Mouse (Mus musculus): ENCODE results near the gene St6gal2. TPM values are rescaled to one million over a fixed set of nuclear protein-coding genes. Genes with fewer than 3 reads are reported as not detected.

St6gal2 gene
- not detected in 2 replicates for polyA plus RNA-seq (2012; ENCODE audit: insufficient read depth, low replicate concordance)

DNA sequence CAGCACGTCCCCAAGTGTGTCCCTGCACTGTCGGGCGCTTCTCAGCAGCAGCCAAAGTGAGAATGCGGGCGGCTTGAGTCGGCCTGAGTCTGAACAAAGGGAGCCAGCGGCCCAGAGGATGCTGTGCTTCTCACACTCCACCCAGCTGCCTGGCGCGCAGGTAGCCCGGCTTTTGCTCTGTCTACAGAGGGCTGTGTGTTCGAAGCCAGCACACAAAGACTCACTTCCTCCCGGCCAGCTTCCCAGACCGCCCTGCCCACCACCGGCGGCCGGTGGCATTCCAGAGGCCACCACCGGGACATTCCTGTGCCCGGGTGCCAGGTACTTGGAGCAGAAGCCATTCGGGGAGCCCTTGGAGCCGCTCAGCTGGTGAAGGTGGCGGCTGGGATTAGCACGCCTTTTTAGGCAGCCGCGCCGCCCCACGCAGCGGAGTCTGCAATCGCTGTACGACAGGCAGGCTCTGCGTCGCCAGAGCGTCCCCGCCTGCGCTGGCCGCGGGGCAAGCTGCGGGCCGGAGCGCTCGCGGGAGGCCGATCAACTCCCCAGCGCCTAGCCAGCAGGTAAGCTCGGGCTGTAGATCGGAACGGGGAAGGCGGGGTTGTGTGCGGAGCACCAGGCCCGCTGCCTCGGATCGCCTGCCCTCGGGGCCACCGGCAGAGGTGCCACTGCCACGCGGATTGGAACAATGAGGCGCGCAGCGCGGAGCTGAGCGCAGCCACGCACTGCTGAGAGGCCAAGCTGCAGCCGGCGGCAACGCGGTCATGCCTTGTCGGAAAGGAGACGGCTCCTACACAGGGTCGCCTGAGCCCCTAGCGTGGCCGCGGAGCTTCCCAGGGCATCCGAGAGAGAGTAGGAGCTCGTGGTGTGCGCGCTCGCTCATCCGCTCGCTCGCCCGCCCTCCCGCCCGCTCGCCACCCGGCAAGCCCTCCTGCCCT, at the start of gene St6gal2:
Gene St6gal2 (plus strand): TSS at position 133 of the 935 bp plus-strand sequence.
- Histone ChIP-seq H3K27me3 (replicated peaks) (peaks cover 26% of the 10 kb centered on the region), H3K4me3 (replicated peaks) (peak within 1 kb of the TSS; percentile 14), H3K9me3 (peaks cover 12% of the 10 kb centered on the region), H3K4me1 (peaks cover 8% of the 10 kb centered on the region; the same call in 1 of the 2 replicates), H3K36me3 (replicated peaks; ENCODE audit: low read length) (no peaks in the 10 kb centered on the region)
- TF ChIP-seq FLI1 (IDR thresholded peaks at IDR 0.05; ENCODE audit: low read length) (no peak), GATA1 (IDR thresholded peaks at IDR 0.05; ENCODE audit: borderline replicate concordance, low read length) (no peak)

DNA sequence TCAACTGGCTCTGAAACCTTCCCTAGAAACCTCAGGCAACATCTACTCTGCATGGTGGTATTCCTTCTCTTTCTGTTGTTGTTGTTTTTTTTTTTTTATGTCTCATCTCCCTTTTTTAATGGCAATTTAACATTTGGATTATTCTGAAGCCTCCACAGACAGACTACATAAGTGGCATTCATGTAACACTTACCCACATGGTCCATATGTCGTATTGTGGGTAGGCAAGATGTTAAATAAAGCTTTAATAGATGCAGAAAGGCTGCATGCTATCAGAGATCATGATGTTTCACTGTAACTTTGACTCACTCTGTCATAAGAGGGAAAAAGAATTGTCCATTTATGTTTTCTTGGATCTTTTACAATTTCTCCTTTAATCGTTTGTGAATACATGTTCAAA, 39.1 kb upstream of the St6gal2 start:
- Histone ChIP-seq H3K36me3 (replicated peaks; ENCODE audit: low read length) (no peaks in the 10 kb centered on the region), H3K4me1 (no peaks in the 10 kb centered on the region), H3K9me3 (no peaks in the 10 kb centered on the region), H3K4me3 (replicated peaks) (no peak overlapping the region), H3K27me3 (replicated peaks) (no peaks in the 10 kb centered on the region)
- TF ChIP-seq GATA1 (IDR thresholded peaks at IDR 0.05; ENCODE audit: borderline replicate concordance, low read length) (no peak), FLI1 (IDR thresholded peaks at IDR 0.05; ENCODE audit: low read length) (no peak)

DNA sequence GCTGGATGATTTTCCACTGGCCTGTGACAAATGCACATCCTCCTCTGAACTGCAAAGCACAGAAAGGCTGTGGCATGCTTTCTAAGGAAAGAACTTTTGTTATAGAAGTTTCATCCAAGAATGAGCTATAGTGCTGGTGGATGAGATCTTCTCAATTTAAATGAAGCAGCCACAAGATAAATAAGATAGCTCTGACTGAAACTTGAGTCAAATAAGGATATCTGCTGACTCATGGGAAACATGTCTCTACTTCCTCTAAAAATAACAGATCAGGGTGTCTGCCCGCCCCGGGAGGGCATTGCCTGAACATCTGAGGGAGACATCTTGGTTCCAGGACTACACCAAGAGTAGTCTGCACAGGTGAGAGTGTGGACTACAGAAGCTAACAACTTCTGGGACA, 28.7 kb upstream of the St6gal2 start:
- H3K9me3 ChIP-seq = peaks cover 6% of the 10 kb centered on the region; the same call in 1 of the 2 replicates
- H3K27me3 ChIP-seq (replicated peaks) = no peaks in the 10 kb centered on the region
- no peaks in the 10 kb centered on the region for H3K4me1 ChIP-seq
- no peak overlapping the region for H3K4me3 ChIP-seq (replicated peaks)
- H3K36me3 ChIP-seq (replicated peaks; ENCODE audit: low read length) = no peaks in the 10 kb centered on the region
- TF ChIP-seq GATA1 (IDR thresholded peaks at IDR 0.05; ENCODE audit: borderline replicate concordance, low read length) (no peak), FLI1 (IDR thresholded peaks at IDR 0.05; ENCODE audit: low read length) (no peak)

DNA sequence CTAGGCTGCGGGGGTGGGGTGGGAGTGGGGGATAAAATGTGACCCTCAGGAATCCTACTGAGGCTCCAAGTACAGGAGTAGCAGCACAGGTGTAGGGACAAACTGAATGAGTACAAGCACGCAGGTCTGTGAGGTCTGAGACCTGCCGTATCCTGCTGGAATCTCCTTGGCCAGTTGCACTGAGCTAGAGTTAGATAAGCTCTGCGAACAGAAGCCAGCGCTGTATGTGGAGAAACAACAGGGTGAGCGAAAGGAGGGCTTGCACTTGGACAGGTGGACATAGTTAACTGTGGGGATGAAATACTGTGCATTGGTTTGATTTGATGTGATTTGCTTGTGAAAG, 974 bp downstream of the St6gal2 start:
- TF ChIP-seq FLI1 (IDR thresholded peaks at IDR 0.05; ENCODE audit: low read length) = no peak
- no peak for TF ChIP-seq GATA1 (IDR thresholded peaks at IDR 0.05; ENCODE audit: borderline replicate concordance, low read length)
- no peaks in the 10 kb centered on the region for H3K36me3 ChIP-seq (replicated peaks; ENCODE audit: low read length)
- peaks cover 26% of the 10 kb centered on the region for H3K27me3 ChIP-seq (replicated peaks)
- no peak overlapping the region for H3K4me3 ChIP-seq (replicated peaks)
- peaks cover 8% of the 10 kb centered on the region; the same call in 1 of the 2 replicates for H3K4me1 ChIP-seq
- H3K9me3 ChIP-seq = peaks cover 12% of the 10 kb centered on the region

DNA sequence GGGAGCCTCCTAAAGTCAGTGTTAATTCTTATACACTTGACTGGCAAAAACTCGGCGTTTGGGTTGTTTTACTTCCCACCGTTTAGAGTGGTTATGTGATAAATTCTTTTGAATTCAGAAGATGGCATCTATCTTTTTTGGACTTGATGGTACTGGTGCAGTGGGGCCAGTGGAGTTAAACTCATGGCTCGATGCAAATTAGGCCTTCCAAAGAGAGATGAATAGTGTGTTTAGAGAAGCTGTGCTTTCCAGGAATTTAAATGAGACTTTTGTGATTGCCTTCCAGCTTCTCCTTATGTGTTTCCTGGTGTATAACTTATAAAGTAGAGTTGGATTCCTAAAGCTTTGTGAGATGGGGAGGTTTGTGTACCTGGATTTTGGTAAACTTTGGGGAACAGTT, 1.5 kb downstream of the St6gal2 start:
- Histone ChIP-seq H3K9me3 (peaks cover 12% of the 10 kb centered on the region), H3K27me3 (replicated peaks) (peaks cover 26% of the 10 kb centered on the region), H3K4me3 (replicated peaks) (no peak overlapping the region), H3K36me3 (replicated peaks; ENCODE audit: low read length) (no peaks in the 10 kb centered on the region), H3K4me1 (peaks cover 8% of the 10 kb centered on the region; the same call in 1 of the 2 replicates)
- no peak for TF ChIP-seq FLI1 (IDR thresholded peaks at IDR 0.05; ENCODE audit: low read length)
- TF ChIP-seq GATA1 (IDR thresholded peaks at IDR 0.05; ENCODE audit: borderline replicate concordance, low read length) = no peak

DNA sequence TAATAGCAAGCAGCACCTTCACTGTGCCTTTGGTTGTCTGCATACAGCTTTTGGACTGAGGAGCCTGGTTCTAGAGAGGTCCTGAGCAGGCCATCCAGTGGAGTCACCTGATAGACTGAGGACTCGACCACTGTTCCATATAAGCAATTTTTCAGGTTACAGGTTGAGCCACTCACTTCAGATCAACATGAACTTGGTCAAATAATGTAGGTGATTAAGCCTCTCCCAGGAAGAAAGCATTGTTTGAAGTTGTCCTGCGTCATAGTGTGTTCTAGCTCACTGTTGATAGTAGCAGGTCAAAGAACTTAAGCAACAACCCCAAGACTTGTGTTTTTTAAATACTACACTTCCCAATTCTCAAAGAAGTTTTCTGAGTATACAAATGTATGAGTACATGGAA, 5.8 kb downstream of the St6gal2 start:
- peaks cover 10% of the 10 kb centered on the region for H3K27me3 ChIP-seq (replicated peaks)
- no peaks in the 10 kb centered on the region for H3K36me3 ChIP-seq (replicated peaks; ENCODE audit: low read length)
- no peaks in the 10 kb centered on the region for H3K9me3 ChIP-seq
- no peaks in the 10 kb centered on the region; the same call in 1 of the 2 replicates for H3K4me1 ChIP-seq
- no peak overlapping the region for H3K4me3 ChIP-seq (replicated peaks)
- no peak for TF ChIP-seq GATA1 (IDR thresholded peaks at IDR 0.05; ENCODE audit: borderline replicate concordance, low read length)
- no peak for TF ChIP-seq FLI1 (IDR thresholded peaks at IDR 0.05; ENCODE audit: low read length)

DNA sequence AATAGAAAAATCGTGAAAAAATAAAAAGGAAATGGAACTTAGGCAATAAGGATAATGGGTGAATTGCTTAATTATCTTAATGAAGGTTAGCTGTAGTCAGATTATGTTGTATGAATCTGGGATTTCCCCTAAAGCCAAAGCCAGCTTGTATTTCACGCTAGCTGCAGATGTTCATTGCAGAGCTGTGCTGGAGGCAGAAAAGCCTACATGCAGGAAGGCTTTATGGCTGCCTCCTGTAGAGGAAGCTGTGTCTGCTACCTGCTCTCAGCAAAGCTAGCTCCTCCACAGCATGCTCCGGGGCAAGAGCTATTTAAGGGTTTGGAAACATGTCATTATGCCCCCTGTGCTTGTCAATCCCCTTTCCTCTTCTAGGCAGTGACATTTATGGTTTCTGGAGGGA, 9.3 kb downstream of the St6gal2 start:
- Histone ChIP-seq H3K27me3 (replicated peaks) (no peaks in the 10 kb centered on the region), H3K9me3 (no peaks in the 10 kb centered on the region), H3K4me3 (replicated peaks) (no peak overlapping the region), H3K4me1 (no peaks in the 10 kb centered on the region), H3K36me3 (replicated peaks; ENCODE audit: low read length) (no peaks in the 10 kb centered on the region)
- TF ChIP-seq FLI1 (IDR thresholded peaks at IDR 0.05; ENCODE audit: low read length) (no peak), GATA1 (IDR thresholded peaks at IDR 0.05; ENCODE audit: borderline replicate concordance, low read length) (no peak)

DNA sequence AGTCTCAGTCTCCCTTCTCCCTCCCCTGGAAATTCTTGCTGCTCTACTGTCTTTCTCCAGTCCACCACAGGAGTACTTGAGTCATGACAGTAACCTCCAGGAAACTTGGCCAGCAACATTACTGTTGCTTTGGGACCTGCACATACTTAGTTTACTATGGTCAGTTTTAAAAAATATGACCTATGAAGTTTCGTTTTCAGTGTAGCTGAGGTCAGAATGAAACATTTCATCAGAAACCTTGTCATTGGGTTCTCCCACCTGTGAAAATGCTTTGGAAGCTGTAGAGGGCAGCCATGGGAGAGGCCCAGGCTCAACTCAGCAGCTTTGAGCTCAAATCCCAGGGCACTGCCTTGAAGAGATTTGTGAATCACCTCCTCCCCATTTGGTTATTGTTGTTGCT, 15.0 kb downstream of the St6gal2 start:
- Histone ChIP-seq H3K4me3 (replicated peaks) (no peak overlapping the region), H3K27me3 (replicated peaks) (no peaks in the 10 kb centered on the region), H3K36me3 (replicated peaks; ENCODE audit: low read length) (no peaks in the 10 kb centered on the region), H3K4me1 (no peaks in the 10 kb centered on the region), H3K9me3 (no peaks in the 10 kb centered on the region)
- TF ChIP-seq GATA1 (IDR thresholded peaks at IDR 0.05; ENCODE audit: borderline replicate concordance, low read length) = no peak
- no peak for TF ChIP-seq FLI1 (IDR thresholded peaks at IDR 0.05; ENCODE audit: low read length)

DNA sequence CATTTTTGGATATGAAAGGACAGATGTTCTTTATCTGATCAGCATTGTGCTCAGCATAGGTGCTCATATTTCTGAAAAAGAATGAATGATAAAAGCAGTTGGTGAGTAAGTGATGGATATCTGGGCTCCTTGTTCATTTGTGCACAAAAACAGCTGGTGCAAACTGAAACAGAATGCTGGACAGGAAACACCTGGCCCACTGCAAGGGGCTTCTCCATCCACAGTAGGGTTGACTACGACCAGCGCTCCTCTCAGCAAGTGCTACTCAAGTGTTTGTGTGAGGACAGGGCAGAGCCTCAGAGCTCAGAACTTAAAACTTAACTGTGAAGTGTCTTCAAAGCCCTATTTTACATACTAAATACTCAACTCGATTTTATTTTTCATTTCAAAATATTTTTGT, 22.4 kb downstream of the St6gal2 start:
- no peaks in the 10 kb centered on the region for H3K27me3 ChIP-seq (replicated peaks)
- TF ChIP-seq GATA1 (IDR thresholded peaks at IDR 0.05; ENCODE audit: borderline replicate concordance, low read length) (no peak), FLI1 (IDR thresholded peaks at IDR 0.05; ENCODE audit: low read length) (no peak)
- H3K36me3 ChIP-seq (replicated peaks; ENCODE audit: low read length) = no peaks in the 10 kb centered on the region
- H3K4me1 ChIP-seq = no peaks in the 10 kb centered on the region
- no peaks in the 10 kb centered on the region for H3K9me3 ChIP-seq
- no peak overlapping the region for H3K4me3 ChIP-seq (replicated peaks)

DNA sequence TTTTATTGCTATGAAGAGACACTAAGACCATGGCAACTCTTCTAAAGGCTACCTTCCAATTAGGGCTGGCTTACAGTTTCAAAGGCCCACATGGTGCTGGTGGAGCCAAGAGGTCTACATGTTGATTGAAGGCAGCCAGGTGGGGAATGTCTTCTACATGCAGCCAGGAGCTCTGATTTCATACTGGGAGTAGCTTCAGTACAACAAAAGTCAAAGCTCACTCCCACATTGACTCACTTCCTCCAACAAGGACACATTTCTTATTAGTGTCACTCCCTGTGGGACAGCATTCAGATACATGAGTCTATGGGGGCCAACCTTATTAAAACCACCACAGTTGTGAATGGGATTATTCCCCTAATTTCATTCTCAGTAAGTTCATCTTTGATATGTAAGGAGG, 23.8 kb downstream of the St6gal2 start:
- TF ChIP-seq FLI1 (IDR thresholded peaks at IDR 0.05; ENCODE audit: low read length) = no peak
- no peak overlapping the region for H3K4me3 ChIP-seq (replicated peaks)
- no peaks in the 10 kb centered on the region for H3K9me3 ChIP-seq

More for the DNA sequence above, 23.8 kb downstream of the St6gal2 start:
- Histone ChIP-seq H3K27me3 (replicated peaks) (no peaks in the 10 kb centered on the region), H3K36me3 (replicated peaks; ENCODE audit: low read length) (no peaks in the 10 kb centered on the region), H3K4me1 (no peaks in the 10 kb centered on the region)

Measured in megakaryocyte, embryonic 14.5 days (primary cell).